10 mouse cellular contexts compared by ENCODE assay signal in genomic region chr13:105444238-105444894, GRCm38 (mm10). TPM values are rescaled to one million over a fixed set of nuclear protein-coding genes. Genes with fewer than 3 reads are reported as not detected.
DNase-seq lines count a peak whose midpoint lies in the region; ATAC-seq lines count a peak whose summit lies in the region.
"Had no signal": no experiment of that assay in that cellular context is flagged by ENCODE, and none has a peak within 500 bp of the region (broad histone marks: within the 10 kb centered on the region; RNA-seq: fewer than 3 reads in every experiment).

No protein-coding gene starts in this region.

- no peak overlapping the region for H3K4me2 ChIP-seq in heart, embryonic 14.5 days (ENCODE audit: low read length)
- H3K4me2 ChIP-seq in forebrain, embryonic 14.5 days (ENCODE audit: low read length), result peak overlapping the region; percentile 86
- peak overlapping the region; percentile 77 for H3K4me2 ChIP-seq in neural tube, embryonic 14.5 days (ENCODE audit: low read depth, low read length)

- no peaks in the 10 kb centered on the region for H3K9me3 ChIP-seq in heart, embryonic 14.5 days (ENCODE audit: control insufficient read depth, low read length)
- H3K9me3 ChIP-seq in forebrain, embryonic 14.5 days (replicated peaks; ENCODE audit: control insufficient read depth, low read length), result no peaks in the 10 kb centered on the region
- H3K9me3 ChIP-seq in neural tube, embryonic 14.5 days (ENCODE audit: control insufficient read depth, low read length), result no peaks in the 10 kb centered on the region

- WGBS in heart, embryonic 14.5 days, result 2% methylated on average over 39 of the region's 39 CpGs
- under 1% methylated on average over 39 of the region's 39 CpGs for WGBS in forebrain, embryonic 14.5 days
- WGBS in neural tube, embryonic 14.5 days, result under 1% methylated on average over 39 of the region's 39 CpGs

- H3K27me3 ChIP-seq in heart, embryonic 14.5 days (ENCODE audit: control insufficient read depth, insufficient read depth, low read length), result peaks cover 48% of the 10 kb centered on the region
- H3K27me3 ChIP-seq in forebrain, embryonic 14.5 days (replicated peaks; ENCODE audit: control insufficient read depth, insufficient read depth, low read length), result peaks cover 29% of the 10 kb centered on the region
- H3K27me3 ChIP-seq in neural tube, embryonic 14.5 days (ENCODE audit: control insufficient read depth, insufficient read depth, low read length), result peaks cover 24% of the 10 kb centered on the region
- H3K27me3 ChIP-seq: CH12.LX had no signal

- DNase-seq in heart, adult 9 months (ENCODE audit: low spot score in 2 of 2), result no peak
- peak; percentile 36 for DNase-seq in forebrain, embryonic 14.5 days (ENCODE audit: low spot score)
- DNase-seq in left cerebral cortex, adult 8-10 months (ENCODE audit: low spot score in 2 of 2), result peak; percentile 21 to 38
- no peak for DNase-seq in ovary, adult 18-20 months (ENCODE audit: low spot score)
- no peak for DNase-seq in testis, postnatal 14 days (ENCODE audit: low spot score)
- DNase-seq in B cell, adult 2 months, result no peak

- no peaks in the 10 kb centered on the region for H3K4me1 ChIP-seq in heart, embryonic 14.5 days (ENCODE audit: control insufficient read depth in 2 of 2, insufficient read depth in 2 of 2, low read length in 2 of 2)
- H3K4me1 ChIP-seq in forebrain, embryonic 14.5 days (ENCODE audit: control insufficient read depth, insufficient read depth, low read length), result peaks cover 8% of the 10 kb centered on the region; the same call in 1 of the 2 replicates
- 0 out of 2 replicates have a peak, but pooled peaks cover 5% of the 10 kb centered on the region for H3K4me1 ChIP-seq in neural tube, embryonic 14.5 days (ENCODE audit: control insufficient read depth, insufficient read depth, low read length)

- no peaks in the 10 kb centered on the region for H3K36me3 ChIP-seq in heart, embryonic 14.5 days (ENCODE audit: control insufficient read depth, insufficient read depth, low read length)
- H3K36me3 ChIP-seq in forebrain, embryonic 14.5 days (ENCODE audit: control insufficient read depth, insufficient read depth, low read length), result no peaks in the 10 kb centered on the region
- no peaks in the 10 kb centered on the region for H3K36me3 ChIP-seq in neural tube, embryonic 14.5 days (ENCODE audit: control insufficient read depth, insufficient read depth, low read length)

- peak; percentile 26; the same call in 1 of the 2 replicates for ATAC-seq in heart, embryonic 14.5 days (ENCODE audit: insufficient number of reproducible peaks, insufficient read depth, low FRiP score, low read depth)
- ATAC-seq in forebrain, embryonic 14.5 days, result peak; percentile 60
- peak; percentile 78 for ATAC-seq in neural tube, embryonic 14.5 days (ENCODE audit: low read depth)

- no peak overlapping the region for H3K4me3 ChIP-seq in heart, embryonic 14.5 days (ENCODE audit: control insufficient read depth in 1 of 2, insufficient read depth in 1 of 2, low read depth in 1 of 2, low read length in 2 of 2)
- peak overlapping the region; percentile 39 for H3K4me3 ChIP-seq in forebrain, embryonic 14.5 days (ENCODE audit: low read depth, low read length)
- peak overlapping the region; percentile 39 for H3K4me3 ChIP-seq in neural tube, embryonic 14.5 days (ENCODE audit: low read depth, low read length)

- no peak overlapping the region for H3K9ac ChIP-seq in heart, embryonic 14.5 days (ENCODE audit: low read length)
- H3K9ac ChIP-seq in forebrain, embryonic 14.5 days (ENCODE audit: low read length), result peak overlapping the region; percentile 56
- peak overlapping the region; percentile 37; the same call in 1 of the 2 replicates for H3K9ac ChIP-seq in neural tube, embryonic 14.5 days (replicated peaks; ENCODE audit: low read depth, low read length)

- no peak overlapping the region for H3K27ac ChIP-seq in heart, embryonic 14.5 days (replicated peaks in 1 of 2; ENCODE audit: control insufficient read depth in 1 of 2, insufficient read depth in 1 of 2, low read depth in 2 of 2, low read length in 2 of 2)
- no peak overlapping the region for H3K27ac ChIP-seq in forebrain, embryonic 14.5 days (ENCODE audit: low read depth, low read length)
- no peak overlapping the region for H3K27ac ChIP-seq in neural tube, embryonic 14.5 days (ENCODE audit: low read depth, low read length)
- H3K27ac ChIP-seq: macrophage had no signal

RNA-seq across cellular contexts. Expression of gene Htr1a, which starts 0.9 kb away (rescaled TPM):
- polyA plus RNA-seq in heart, embryonic 14.5 days (2014; fragmentation: Nextera tagmentation; extraction: Ambion mirVana), result not detected in 2 replicates
- 0.62 and 1.3 TPM in 2 replicates for polyA plus RNA-seq in forebrain, embryonic 14.5 days (2014; fragmentation: Nextera tagmentation; extraction: Ambion mirVana)
- total RNA-seq in left cerebral cortex, adult 8-10 months (2022), result 10 to 100 TPM; 11.6 to 14.4 (median 12.4) TPM
- 3.9 and 4.8 TPM in 2 replicates for polyA plus RNA-seq in neural tube, embryonic 14.5 days (2014; fragmentation: Nextera tagmentation; extraction: Ambion mirVana)
- total RNA-seq: CH12.LX had no signal
- polyA plus RNA-seq: macrophage had no signal

Comparison
In these comparisons a context has a peak if more than half of its experiments do, and no peak if none do; other contexts are left out.
1. ATAC-seq: peak in every context shown above with its lines; median percentile 78 in neural tube, embryonic 14.5 days; 60 in forebrain, embryonic 14.5 days; 26 in heart, embryonic 14.5 days.
2. H3K4me3 ChIP-seq: peak in forebrain, embryonic 14.5 days (single experiment) and neural tube, embryonic 14.5 days (single experiment); none in heart, embryonic 14.5 days (0 of 2).
3. DNase-seq: peak in forebrain, embryonic 14.5 days (single experiment) and left cerebral cortex, adult 8-10 months (2 of 2); none in heart, adult 9 months (0 of 2), ovary, adult 18-20 months (single experiment), testis, postnatal 14 days (single experiment) and B cell, adult 2 months (0 of 2).